In the genomic region with DNA sequence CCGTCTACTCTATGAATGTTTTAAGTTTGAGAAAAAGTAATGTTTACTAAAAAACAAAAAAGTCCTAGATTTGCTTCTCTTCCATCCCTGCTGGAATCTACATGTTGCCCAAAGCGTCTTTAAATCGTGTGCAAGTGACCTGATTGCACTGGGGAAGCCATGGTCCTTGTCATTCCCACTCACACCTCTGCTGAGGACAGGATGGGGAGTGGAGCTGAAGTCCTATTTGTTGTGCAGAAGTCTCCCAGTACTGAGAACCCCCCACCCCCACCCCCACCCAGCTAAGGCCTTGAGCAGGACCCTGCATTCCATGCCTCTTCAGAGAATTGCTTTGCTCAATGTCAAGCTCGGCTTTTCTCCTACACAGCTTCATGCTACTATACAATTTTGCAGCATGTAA, we compare ENCODE assay signal across 8 mouse cellular contexts. TPM values are rescaled to one million over a fixed set of nuclear protein-coding genes. Genes with fewer than 3 reads are reported as not detected.
DNase-seq lines count a peak whose midpoint lies in the region; ATAC-seq lines count a peak whose summit lies in the region.

No protein-coding gene starts in this region.

- ATAC-seq in forebrain, embryonic 13.5 days: no peak
- no peak for ATAC-seq in forebrain, embryonic 11.5 days (replicated peaks; ENCODE audit: low FRiP score)
- no peak for ATAC-seq in kidney, embryonic 15.5 days (replicated peaks; ENCODE audit: low FRiP score)
- ATAC-seq in embryonic facial prominence, embryonic 12.5 days (ENCODE audit: insufficient number of reproducible peaks, insufficient read depth, low FRiP score, low TSS enrichment): no peak
- ATAC-seq in liver, embryonic 13.5 days (ENCODE audit: low read depth): no peak

- no peak for DNase-seq in forebrain, embryonic 11.5 days (ENCODE audit: low spot score)
- DNase-seq in kidney, adult 18-20 months: no peak
- no peak for DNase-seq in liver, embryonic 13.5 days
- no peak for DNase-seq in adrenal gland, adult 2 months
- no peak for DNase-seq in spleen, postnatal 10 days (ENCODE audit: low spot score in 2 of 2)

- WGBS in forebrain, embryonic 13.5 days: 75% methylated on average over 4 of the region's 4 CpGs
- 81% methylated on average over 4 of the region's 4 CpGs for WGBS in forebrain, embryonic 11.5 days
- 77% methylated on average over 4 of the region's 4 CpGs for WGBS in kidney, embryonic 15.5 days
- 79% methylated on average over 4 of the region's 4 CpGs for WGBS in embryonic facial prominence, embryonic 12.5 days
- 77% methylated on average over 4 of the region's 4 CpGs for WGBS in liver, embryonic 13.5 days (ENCODE audit: insufficient replicate concordance)

- H3K27ac ChIP-seq in forebrain, embryonic 13.5 days: no peak overlapping the region
- H3K27ac ChIP-seq in forebrain, embryonic 11.5 days (ENCODE audit: low read depth, low read length): no peak overlapping the region
- H3K27ac ChIP-seq in kidney, embryonic 15.5 days: peak overlapping the region; percentile 86
- H3K27ac ChIP-seq in embryonic facial prominence, embryonic 12.5 days: no peak overlapping the region
- H3K27ac ChIP-seq in liver, embryonic 13.5 days: no peak overlapping the region

- peak overlapping the region; percentile 72; the same call in 1 of the 2 replicates for H3K4me2 ChIP-seq in forebrain, embryonic 13.5 days
- H3K4me2 ChIP-seq in forebrain, embryonic 11.5 days (ENCODE audit: low read depth, low read length, severe bottlenecking): no peak overlapping the region
- peak overlapping the region; percentile 86 for H3K4me2 ChIP-seq in kidney, embryonic 15.5 days
- H3K4me2 ChIP-seq in embryonic facial prominence, embryonic 12.5 days (replicated peaks): 0 out of 2 replicates have a peak overlapping the region, but pooled peaks have one; percentile 88
- H3K4me2 ChIP-seq in liver, embryonic 13.5 days: peak overlapping the region; percentile 81; the same call in 1 of the 2 replicates

- no peak overlapping the region for H3K4me3 ChIP-seq in forebrain, embryonic 13.5 days
- no peak overlapping the region for H3K4me3 ChIP-seq in forebrain, embryonic 11.5 days (ENCODE audit: low read depth, low read length)
- H3K4me3 ChIP-seq in kidney, embryonic 15.5 days (replicated peaks): peak overlapping the region; percentile 52
- H3K4me3 ChIP-seq in embryonic facial prominence, embryonic 12.5 days: no peak overlapping the region; the same call in 1 of the 2 replicates
- H3K4me3 ChIP-seq in liver, embryonic 13.5 days (replicated peaks): no peak overlapping the region

- no peaks in the 10 kb centered on the region for H3K36me3 ChIP-seq in forebrain, embryonic 13.5 days (ENCODE audit: poor library complexity, severe bottlenecking)
- no peaks in the 10 kb centered on the region for H3K36me3 ChIP-seq in forebrain, embryonic 11.5 days (ENCODE audit: control insufficient read depth, insufficient read depth, low read length)
- H3K36me3 ChIP-seq in kidney, embryonic 15.5 days: no peaks in the 10 kb centered on the region
- H3K36me3 ChIP-seq in embryonic facial prominence, embryonic 12.5 days: no peaks in the 10 kb centered on the region
- no peaks in the 10 kb centered on the region for H3K36me3 ChIP-seq in liver, embryonic 13.5 days

- H3K4me1 ChIP-seq in forebrain, embryonic 13.5 days: peaks cover 36% of the 10 kb centered on the region
- H3K4me1 ChIP-seq in forebrain, embryonic 11.5 days (replicated peaks; ENCODE audit: control insufficient read depth, insufficient read depth, low read length): peaks cover 13% of the 10 kb centered on the region; the same call in 1 of the 2 replicates
- H3K4me1 ChIP-seq in kidney, embryonic 15.5 days: peaks cover 30% of the 10 kb centered on the region
- H3K4me1 ChIP-seq in embryonic facial prominence, embryonic 12.5 days: peaks cover 13% of the 10 kb centered on the region
- peaks cover 30% of the 10 kb centered on the region for H3K4me1 ChIP-seq in liver, embryonic 13.5 days (replicated peaks)

- H3K27me3 ChIP-seq in forebrain, embryonic 13.5 days: no peaks in the 10 kb centered on the region
- H3K27me3 ChIP-seq in forebrain, embryonic 11.5 days (ENCODE audit: control insufficient read depth, insufficient read depth, low read length): no peaks in the 10 kb centered on the region
- H3K27me3 ChIP-seq in kidney, embryonic 15.5 days: no peaks in the 10 kb centered on the region
- no peaks in the 10 kb centered on the region for H3K27me3 ChIP-seq in embryonic facial prominence, embryonic 12.5 days
- H3K27me3 ChIP-seq in liver, embryonic 13.5 days: 0 out of 2 replicates have a peak, but pooled peaks cover 4% of the 10 kb centered on the region

- H3K9me3 ChIP-seq in forebrain, embryonic 13.5 days (replicated peaks): no peaks in the 10 kb centered on the region
- H3K9me3 ChIP-seq in forebrain, embryonic 11.5 days (ENCODE audit: control insufficient read depth, low read length): no peaks in the 10 kb centered on the region
- H3K9me3 ChIP-seq in kidney, embryonic 15.5 days (replicated peaks): no peaks in the 10 kb centered on the region
- H3K9me3 ChIP-seq in embryonic facial prominence, embryonic 12.5 days: no peaks in the 10 kb centered on the region
- no peaks in the 10 kb centered on the region for H3K9me3 ChIP-seq in liver, embryonic 13.5 days (replicated peaks)

- H3K9ac ChIP-seq in forebrain, embryonic 13.5 days: no peak overlapping the region
- no peak overlapping the region for H3K9ac ChIP-seq in forebrain, embryonic 11.5 days (ENCODE audit: low read length)
- H3K9ac ChIP-seq in kidney, embryonic 15.5 days: no peak overlapping the region
- H3K9ac ChIP-seq in embryonic facial prominence, embryonic 12.5 days: no peak overlapping the region
- H3K9ac ChIP-seq in liver, embryonic 13.5 days: no peak overlapping the region

RNA-seq across cellular contexts. Expression of a gene that starts 1.2 kb away (rescaled TPM):
- 3.0 and 3.6 TPM in 2 replicates for polyA plus RNA-seq in forebrain, embryonic 13.5 days (2015; fragmentation: Nextera tagmentation; extraction: Ambion mirVana)
- 2.4 and 3.4 TPM in 2 replicates for polyA plus RNA-seq in forebrain, embryonic 11.5 days (2014; fragmentation: Nextera tagmentation; extraction: Ambion mirVana)
- 14.2 and 14.7 TPM in 2 replicates for polyA plus RNA-seq in kidney, embryonic 15.5 days (2015; fragmentation: Nextera tagmentation; extraction: Ambion mirVana)
- 9.0 and 14.9 TPM in 2 replicates for polyA plus RNA-seq in embryonic facial prominence, embryonic 12.5 days (2016; fragmentation: Nextera tagmentation; extraction: Ambion mirVana)
- polyA plus RNA-seq in liver, embryonic 13.5 days (2015; fragmentation: Nextera tagmentation; extraction: Ambion mirVana): 1.0 and 1.1 TPM in 2 replicates
- 1 to 10 TPM; 5.7 to 6.7 TPM for total RNA-seq in adrenal gland, adult 2 months (2021)
- polyA plus RNA-seq in adrenal gland, adult 2 months (2012; rRNA removed): 1.0 and 1.9 TPM in 2 replicates
